Mouse (Mus musculus) cortical plate, adult 2 months (tissue): Measurements from ENCODE around the gene Retnla. TPM values are rescaled to one million over a fixed set of nuclear protein-coding genes. Genes with fewer than 3 reads are reported as not detected.
"Not testable (repeated sequence)": the region's sequence is repeated elsewhere in the genome, so short reads cannot be mapped to it uniquely, and the experiment has no call there.

Experiments
- H3K27ac ChIP-seq: fragments of 200-500 bp; 2 replicates; pipeline ENCODE4 v1.5.1; 2012; ENCODE audit warnings: low read length, control low read depth, inconsistent platforms; ENCODE audit not compliant: insufficient read depth
- H3K4me1 ChIP-seq: fragments of 200-500 bp; 2 replicates; pipeline ENCODE4 v1.6.1; 2011; ENCODE audit warnings: low read length; ENCODE audit not compliant: control insufficient read depth, insufficient read depth
- H3K4me3 ChIP-seq: fragments of 200-500 bp; 2 replicates; pipeline ENCODE4 v1.5.1; 2011; ENCODE audit warnings: mild to moderate bottlenecking, low read length, control low read depth; ENCODE audit not compliant: insufficient read depth
- CTCF ChIP-seq: fragments of 200-500 bp; IDR thresholded peaks from 2 replicates; pipeline ENCODE4 v1.5.1; 2011; ENCODE audit warnings: mild to moderate bottlenecking, control low read depth, low read length; ENCODE audit not compliant: insufficient read depth; ENCODE audit errors: extremely low read depth
- POLR2A ChIP-seq: fragments of 200-500 bp; IDR thresholded peaks from 2 replicates; pipeline ENCODE4 v1.6.1; 2011; ENCODE audit warnings: mild to moderate bottlenecking, low read length, control low read depth; ENCODE audit not compliant: insufficient read depth; ENCODE audit errors: extremely low read depth
- polyA plus RNA-seq: library from polyadenylated mRNA; depleted of rRNA; stranded (reverse); fragments of >200 nt; gene quantifications from 2 replicates; pipeline ENCODE4 v1.2.3, GENCODE M21; 2012

Gene Retnla
- polyA plus RNA-seq, 1 experiment: 0.56 TPM

- Histone ChIP-seq H3K4me3 (no peak overlapping the region), H3K4me1 (no peaks in the 10 kb centered on the region), H3K27ac (no peak overlapping the region)
- TF ChIP-seq CTCF (no peak), POLR2A (no peak)
These were observed 15.9 kb upstream of the Retnla start for GRCm38 (mm10) chr16:48826474-48826873.

GRCm38 (mm10) chr16:48827625-48828024 lies 14.7 kb upstream of the Retnla start:
- no peak for TF ChIP-seq POLR2A
- no peak for TF ChIP-seq CTCF
- Histone ChIP-seq H3K4me3 (no peak overlapping the region), H3K27ac (no peak overlapping the region), H3K4me1 (no peaks in the 10 kb centered on the region)

- H3K27ac ChIP-seq: no peak overlapping the region
- TF ChIP-seq CTCF: no peak
- no peak for TF ChIP-seq POLR2A
- no peaks in the 10 kb centered on the region for H3K4me1 ChIP-seq
- H3K4me3 ChIP-seq: no peak overlapping the region
These were observed 13.3 kb upstream of the Retnla start for GRCm38 (mm10) chr16:48829060-48829459.

DNA sequence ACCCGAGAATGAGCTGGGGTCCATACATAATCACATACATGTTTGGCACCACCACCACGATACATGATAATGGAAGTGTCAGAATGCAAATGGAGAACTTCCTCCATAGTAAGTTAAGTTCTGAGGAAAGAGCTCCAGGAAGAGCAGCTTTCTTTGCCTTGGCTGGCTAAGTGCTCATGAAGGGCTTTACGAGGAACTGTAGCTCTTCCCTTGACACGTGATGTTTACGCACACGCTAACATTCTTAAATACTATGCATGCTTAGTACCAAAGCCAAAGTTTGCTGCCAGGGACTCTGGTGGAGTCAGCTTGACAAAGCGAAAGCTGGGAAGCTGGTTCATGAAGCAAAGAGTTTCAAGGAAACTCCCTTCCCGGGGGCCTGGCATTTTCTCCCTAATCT lies 10.3 kb upstream of the Retnla start:
- no peak overlapping the region for H3K4me3 ChIP-seq
- H3K27ac ChIP-seq: no peak overlapping the region
- H3K4me1 ChIP-seq: no peaks in the 10 kb centered on the region
- TF ChIP-seq POLR2A (no peak), CTCF (no peak)

GRCm38 (mm10) chr16:48833626-48834025 lies 8.7 kb upstream of the Retnla start:
- H3K4me3 ChIP-seq, H3K4me1 ChIP-seq, H3K27ac ChIP-seq: not testable (repeated sequence)

GRCm38 (mm10) chr16:48843671-48844386 lies 1.5 kb downstream of the Retnla start:
- Histone ChIP-seq H3K4me3 (no peak overlapping the region), H3K27ac (no peak overlapping the region), H3K4me1 (no peaks in the 10 kb centered on the region)
- TF ChIP-seq CTCF (no peak), POLR2A (no peak)

DNA sequence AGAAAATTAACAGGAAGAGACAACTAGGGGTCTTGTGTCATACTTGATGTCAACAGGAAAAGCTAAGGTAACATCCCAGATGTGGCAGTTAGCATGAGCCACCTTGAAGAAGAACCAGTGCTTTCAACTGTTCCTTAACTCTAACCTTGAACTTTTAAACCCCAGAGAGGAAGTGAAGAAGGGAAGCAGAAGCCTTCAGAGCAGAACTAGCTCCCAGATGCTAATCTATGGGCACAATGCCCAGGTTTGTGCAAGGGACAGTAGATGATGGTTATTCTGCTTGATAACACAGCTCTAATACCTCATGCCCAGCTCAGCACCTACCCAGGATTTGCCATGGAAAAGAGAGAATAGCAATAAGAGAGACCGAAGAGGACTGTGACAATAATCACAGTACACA lies 22.7 kb downstream of the Retnla start:
- H3K4me1 ChIP-seq, H3K27ac ChIP-seq, H3K4me3 ChIP-seq: not testable (repeated sequence)

- H3K4me3 ChIP-seq: no peak overlapping the region
- no peaks in the 10 kb centered on the region for H3K4me1 ChIP-seq
- TF ChIP-seq CTCF: no peak
- no peak for TF ChIP-seq POLR2A
- no peak overlapping the region for H3K27ac ChIP-seq
These were observed 25.3 kb downstream of the Retnla start for GRCm38 (mm10) chr16:48867690-48868089.

GRCm38 (mm10) chr16:48868663-48869062 lies 26.3 kb downstream of the Retnla start:
- Histone ChIP-seq H3K27ac (no peak overlapping the region), H3K4me1 (no peaks in the 10 kb centered on the region), H3K4me3 (no peak overlapping the region)
- TF ChIP-seq CTCF (no peak), POLR2A (no peak)

DNA sequence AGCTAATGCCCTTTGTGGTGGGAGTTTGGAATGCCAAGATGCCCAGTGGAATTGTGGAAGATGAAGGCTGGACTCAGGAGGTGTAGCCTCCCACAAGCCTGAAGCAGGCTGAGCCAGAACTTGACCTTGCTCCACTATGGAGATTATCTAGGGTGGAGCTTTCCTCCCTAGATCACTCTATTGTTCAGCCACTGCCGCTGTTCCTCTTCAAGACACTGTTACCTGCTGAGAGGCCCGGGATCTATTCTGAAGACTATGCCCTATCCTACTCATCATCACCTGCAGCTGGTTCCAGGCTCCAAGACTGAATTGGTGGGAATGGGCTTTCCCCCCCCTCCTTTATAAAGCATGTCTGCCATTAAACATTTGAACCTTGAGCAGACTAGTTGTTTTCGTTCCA lies 27.3 kb downstream of the Retnla start:
- Histone ChIP-seq H3K4me1 (no peaks in the 10 kb centered on the region), H3K27ac (no peak overlapping the region), H3K4me3 (no peak overlapping the region)
- TF ChIP-seq POLR2A: no peak
- no peak for TF ChIP-seq CTCF

GRCm38 (mm10) chr16:48871754-48872153 lies 29.4 kb downstream of the Retnla start:
- H3K27ac ChIP-seq: no peak overlapping the region
- TF ChIP-seq CTCF: no peak
- no peak for TF ChIP-seq POLR2A
- no peak overlapping the region for H3K4me3 ChIP-seq
- no peaks in the 10 kb centered on the region for H3K4me1 ChIP-seq
